Mouse (Mus musculus) cerebellum, postnatal 4 days (tissue): Measurements from ENCODE around the gene Cd276.

Experiments
- DNase-seq, 2 experiments: peaks; one replicate each; pipeline ENCODE4 v3.0.0; 2022; ENCODE audit warnings: low spot score in 2 of 2, mixed read lengths in 1 of 2

Gene Cd276

GRCm38 (mm10) chr9:58513749-58514148, 41.5 kb downstream of the Cd276 start:
- DNase-seq: no peak

GRCm38 (mm10) chr9:58510452-58510851, 44.8 kb downstream of the Cd276 start:
- DNase-seq: no peak

GRCm38 (mm10) chr9:58507216-58508005, 47.8 kb downstream of the Cd276 start:
- DNase-seq: no peak

DNA sequence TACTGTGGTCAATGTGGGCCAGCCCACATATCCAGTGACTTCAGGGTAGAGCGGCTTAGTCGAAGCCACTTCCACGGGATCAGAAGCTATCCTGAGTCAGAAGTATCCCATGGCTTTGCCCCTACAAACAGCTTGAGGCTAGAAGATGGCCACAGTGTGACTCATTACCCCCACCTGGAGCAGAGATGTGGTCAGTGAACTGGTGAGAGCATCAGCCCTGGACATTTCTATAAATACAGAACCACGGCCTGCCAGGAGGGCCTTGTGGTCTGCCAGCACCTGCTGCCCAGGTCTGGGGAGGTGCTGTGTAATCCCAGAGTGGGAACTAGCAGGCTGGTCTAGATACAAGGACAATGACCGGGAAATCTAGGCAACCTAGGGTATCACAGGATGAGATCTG, 54.3 kb downstream of the Cd276 start:
- no peak for DNase-seq

DNA sequence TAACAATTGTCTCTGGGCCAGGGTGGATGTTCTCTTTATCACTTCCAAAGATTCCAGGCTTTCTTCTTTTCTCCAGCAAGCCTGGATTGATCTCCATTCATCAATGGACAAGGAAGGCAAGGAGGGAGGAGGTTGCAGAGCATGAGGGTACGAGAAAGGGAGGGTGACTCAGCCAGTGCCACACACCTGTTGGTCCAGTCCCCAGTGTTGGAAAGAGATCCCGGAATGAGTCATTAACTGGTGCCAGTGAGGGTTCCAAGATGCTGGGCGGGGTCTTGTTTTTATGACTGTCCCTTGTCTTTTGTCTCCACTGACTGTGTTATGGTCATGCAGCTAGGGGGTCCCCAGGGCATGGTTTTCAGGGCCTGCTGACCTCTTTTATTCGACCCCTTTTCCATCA, 57.3 kb downstream of the Cd276 start:
- DNase-seq: no peak

GRCm38 (mm10) chr9:58496470-58497182, 58.6 kb downstream of the Cd276 start:
- DNase-seq: peak in 1 of 2 experiments; percentile 27

DNA sequence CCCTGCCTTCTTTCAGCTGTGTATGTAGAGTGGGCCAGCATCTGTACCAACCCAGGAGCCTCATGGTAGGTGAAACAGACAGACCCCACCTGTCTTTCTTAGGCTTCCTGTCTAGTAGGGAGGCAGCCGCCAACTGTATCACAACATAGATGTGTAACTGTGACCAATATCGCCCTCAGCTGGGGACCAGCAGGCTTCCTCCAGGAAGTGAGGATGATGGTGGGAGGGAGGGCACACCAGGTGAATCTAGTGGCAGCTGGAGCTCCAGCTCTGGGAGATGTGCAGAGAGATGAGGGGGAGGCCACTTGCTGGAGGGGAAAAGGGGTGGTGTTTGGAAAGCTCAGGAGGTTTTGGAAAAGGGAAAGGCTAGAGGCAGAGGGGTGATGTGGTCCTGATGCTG, 60.2 kb downstream of the Cd276 start:
- no peak for DNase-seq

- DNase-seq: no peak
Measured at GRCm38 (mm10) chr9:58490391-58490790, 64.8 kb downstream of the Cd276 start.

GRCm38 (mm10) chr9:58489865-58490165, 65.4 kb downstream of the Cd276 start:
- DNase-seq: no peak

DNA sequence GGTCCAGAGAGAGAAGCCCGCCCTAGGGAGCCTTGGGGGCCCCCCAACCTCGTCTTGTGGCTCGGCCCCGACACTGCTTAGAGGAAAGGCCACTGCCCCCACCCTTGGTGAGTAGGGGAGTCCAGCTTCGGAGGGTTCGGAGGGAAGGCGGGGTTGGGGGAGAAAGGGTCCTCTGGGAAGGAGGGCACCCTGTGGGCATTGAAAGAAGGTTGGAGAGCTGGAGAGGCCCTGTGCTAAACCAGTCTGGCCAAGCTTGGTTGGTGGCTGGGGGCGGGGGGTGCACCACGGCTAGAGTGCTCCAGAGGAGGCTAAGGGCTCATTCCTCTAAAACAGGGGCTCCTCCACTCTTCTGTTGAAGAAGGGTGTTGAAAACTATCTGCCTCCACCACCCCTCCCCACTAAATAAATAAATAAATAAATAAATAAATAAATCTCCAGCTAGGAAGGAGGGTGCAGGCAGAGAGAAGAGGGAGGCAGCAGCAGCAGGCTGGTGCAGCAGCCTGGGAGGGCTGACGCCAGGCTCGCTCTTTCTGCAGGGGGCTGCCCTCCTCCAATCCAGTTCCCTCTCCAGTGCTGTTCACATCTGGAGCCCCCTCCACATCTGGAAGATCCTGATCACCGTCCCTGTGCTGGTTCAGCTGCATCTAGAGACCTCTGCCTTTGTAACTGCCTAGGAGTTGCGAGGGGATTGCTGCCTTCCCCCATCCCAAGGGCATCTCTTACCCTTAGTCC, 65.9 kb downstream of the Cd276 start:
- no peak for DNase-seq

- peak in 1 of 2 experiments; percentile 52 for DNase-seq
Measured at GRCm38 (mm10) chr9:58487851-58488801, 67.1 kb downstream of the Cd276 start, which contains the start of gene Insyn1. Gene Insyn1, plus strand, starts transcription at chr9:58488603.

- no peak for DNase-seq
Measured at GRCm38 (mm10) chr9:58487076-58487475, 68.2 kb downstream of the Cd276 start.
